Mouse (Mus musculus) thymus, postnatal 36 days (tissue): ENCODE measurements around the gene Rpl38.
"Not testable (repeated sequence)": the region's sequence is repeated elsewhere in the genome, so short reads cannot be mapped to it uniquely, and the experiment has no call there.

Experiments used
- DNase-seq, 2 experiments: peaks; one replicate each; pipeline ENCODE4 v3.0.0; 2022; ENCODE audit warnings: mixed read lengths in 2 of 2

Gene Rpl38

GRCm38 (mm10) chr11:114657737-114658136, 10.6 kb upstream of the Rpl38 start:
- peak; percentile 58 to 64 for DNase-seq

GRCm38 (mm10) chr11:114662161-114662560, 6.2 kb upstream of the Rpl38 start:
- no peak for DNase-seq

- peak; percentile 58 to 65 for DNase-seq
Measured at GRCm38 (mm10) chr11:114662746-114663362, 5.5 kb upstream of the Rpl38 start.

DNA sequence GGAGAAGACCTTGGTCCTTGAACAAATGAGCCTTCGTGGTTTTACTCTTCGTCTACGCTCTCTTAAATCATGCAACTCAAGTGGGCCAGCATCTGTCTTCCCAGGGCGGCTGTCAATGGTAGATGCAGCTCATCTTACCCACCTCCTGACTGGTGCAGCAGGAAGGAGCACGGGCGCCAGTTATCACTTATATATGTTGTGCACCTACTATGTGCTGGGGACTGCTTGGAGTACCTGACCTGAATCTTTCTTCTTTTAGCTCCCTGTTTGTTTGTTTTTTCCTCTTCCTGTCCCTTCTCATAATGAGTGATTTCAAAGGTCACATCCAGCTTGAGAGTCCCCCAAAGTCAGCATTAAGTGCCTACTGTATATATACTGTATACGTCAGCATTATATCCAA, 4.2 kb upstream of the Rpl38 start:
- no peak for DNase-seq

DNA sequence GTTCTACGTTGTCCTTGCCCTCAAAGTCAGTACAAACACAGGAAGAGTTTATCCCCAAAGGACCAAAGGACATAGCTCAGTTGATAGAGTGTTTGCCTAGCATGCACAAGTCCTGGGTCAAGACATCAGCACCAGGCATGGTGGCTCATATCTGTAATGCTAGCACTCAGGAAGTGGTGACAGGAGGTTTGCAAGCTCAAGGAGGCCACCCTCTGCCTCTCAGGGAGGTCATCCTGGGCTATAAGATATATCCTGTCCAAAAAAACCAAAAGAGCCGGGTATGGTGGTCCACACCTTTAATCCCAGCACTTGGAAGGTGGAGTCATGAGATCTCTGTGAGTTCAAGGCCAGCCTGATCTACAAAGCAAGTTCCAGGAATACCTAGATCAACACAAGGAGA, 2.9 kb upstream of the Rpl38 start:
- DNase-seq: no peak

GRCm38 (mm10) chr11:114666786-114667185, 1.5 kb upstream of the Rpl38 start:
- DNase-seq: no peak

- DNase-seq: peak in 1 of 2 experiments; percentile 40
Measured at GRCm38 (mm10) chr11:114667236-114667931, 940 bp upstream of the Rpl38 start.

DNA sequence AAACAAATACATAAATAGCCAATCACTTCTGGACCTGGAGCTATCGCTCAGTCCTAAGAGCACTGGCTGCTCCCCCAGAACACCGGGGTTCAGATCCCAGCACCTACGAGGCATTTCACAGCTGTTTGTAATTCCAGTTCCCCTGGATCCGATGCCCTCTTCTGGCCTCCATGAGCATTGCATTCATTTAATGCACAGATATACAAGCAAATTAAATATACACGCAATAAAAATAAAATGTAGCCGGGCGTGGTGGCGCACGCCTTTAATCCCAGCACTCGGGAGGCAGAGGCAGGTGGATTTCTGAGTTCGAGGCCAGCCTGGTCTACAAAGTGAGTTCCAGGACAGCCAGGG, 415 bp upstream of the Rpl38 start:
- peak; percentile 50 for DNase-seq

GRCm38 (mm10) chr11:114668741-114669623, 658 bp downstream of the Rpl38 start:
- peak; percentile 70 to 80 for DNase-seq

DNA sequence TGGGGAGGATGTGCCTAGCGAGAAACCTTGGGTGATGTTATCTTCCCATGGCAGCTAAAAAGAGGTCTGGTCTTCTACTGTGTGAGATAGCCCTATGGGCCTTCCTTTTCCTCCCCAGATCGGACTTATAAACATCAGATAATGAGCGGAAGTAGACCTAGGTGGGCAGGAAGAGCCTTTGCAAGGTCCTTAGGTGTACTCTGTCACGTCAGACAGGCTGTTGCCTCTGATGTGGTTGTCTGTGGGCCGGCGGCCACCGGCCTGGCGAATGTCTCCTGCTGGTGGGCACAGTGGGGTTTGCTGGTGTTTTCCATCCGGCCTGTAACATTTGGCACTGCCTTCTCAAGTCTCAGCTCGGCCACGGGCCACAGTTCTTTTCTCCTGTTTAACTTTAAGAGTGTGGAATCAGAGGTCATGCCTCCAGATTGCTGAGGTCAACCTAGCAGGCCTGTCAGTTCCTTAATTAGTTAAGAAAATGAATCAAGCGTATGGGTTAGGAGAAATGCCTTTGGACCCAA, 1.4 kb downstream of the Rpl38 start:
- no peak for DNase-seq

DNA sequence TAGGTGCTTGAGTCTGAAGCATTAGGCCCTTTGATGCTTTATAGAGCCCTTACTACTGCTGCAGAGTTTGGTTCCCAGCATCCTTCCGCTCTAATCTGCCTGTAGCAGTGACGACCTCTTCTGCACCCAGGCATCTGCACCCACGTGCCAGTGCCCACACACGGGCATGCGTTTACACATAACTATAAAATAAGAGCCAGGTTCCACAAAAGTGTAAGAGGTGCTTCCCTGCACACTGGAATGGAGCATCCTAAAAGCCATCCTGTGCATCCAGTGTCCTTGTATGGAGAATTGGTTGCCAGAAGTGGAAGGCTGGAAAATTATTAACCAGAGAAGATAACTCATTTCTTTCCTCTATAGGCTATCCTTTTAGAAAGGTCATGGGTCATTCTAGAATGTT, 2.8 kb downstream of the Rpl38 start:
- no peak for DNase-seq

GRCm38 (mm10) chr11:114672794-114673718, 4.7 kb downstream of the Rpl38 start:
- peak; percentile 47 to 48 for DNase-seq

GRCm38 (mm10) chr11:114673719-114674050, 5.4 kb downstream of the Rpl38 start:
- no peak for DNase-seq

DNA sequence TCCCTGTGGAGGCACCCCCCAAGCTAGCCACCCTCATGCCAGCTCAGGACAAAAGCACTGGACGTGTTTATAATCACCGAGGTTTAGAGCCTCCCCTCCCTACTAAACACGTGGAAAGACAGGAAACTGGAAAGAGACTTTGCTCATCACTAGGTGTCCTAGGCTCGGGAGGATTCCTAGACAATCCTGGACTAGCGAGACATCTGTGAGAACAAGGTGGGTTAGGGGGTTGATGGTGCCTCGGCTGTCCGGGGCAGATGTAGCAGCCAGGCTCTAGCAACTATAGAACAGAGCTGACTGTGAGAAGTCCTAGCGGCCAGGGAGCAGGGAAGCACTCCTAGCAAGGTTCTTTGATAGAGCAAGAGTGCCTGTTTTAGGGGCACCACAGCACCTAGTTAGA, 5.9 kb downstream of the Rpl38 start:
- no peak for DNase-seq

- DNase-seq: not testable (repeated sequence)
Measured at GRCm38 (mm10) chr11:114674796-114675195, 6.5 kb downstream of the Rpl38 start.

DNA sequence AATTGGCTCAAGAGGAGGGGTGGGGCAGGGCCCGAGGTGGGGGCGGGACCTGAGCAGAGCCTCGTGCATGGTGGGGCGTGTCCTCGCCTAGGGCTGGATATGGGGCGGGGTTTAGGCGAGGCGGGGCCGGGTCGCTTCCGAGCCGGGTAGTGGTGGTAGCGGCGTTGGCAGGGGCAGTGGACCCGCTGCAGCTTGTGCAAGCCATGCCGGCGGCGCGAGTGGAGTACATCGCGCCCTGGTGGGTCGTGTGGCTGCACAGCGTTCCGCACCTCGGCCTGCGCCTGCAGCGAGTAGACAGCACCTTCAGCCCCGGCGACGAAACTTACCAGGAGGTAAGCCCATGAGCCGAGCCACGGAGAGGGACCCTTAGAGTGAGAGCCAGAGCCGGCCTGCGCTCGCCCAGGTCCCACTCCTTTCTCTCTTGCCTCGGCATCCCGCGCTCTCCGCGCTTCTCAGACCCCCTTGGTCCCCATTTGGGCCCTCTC, 7.1 kb downstream of the Rpl38 start, which contains the start of gene Ttyh2:
Gene Ttyh2, plus strand, starts transcription at position 91 of the 485 bp plus-strand sequence.
- peak; percentile 48 to 58 for DNase-seq

GRCm38 (mm10) chr11:114675826-114676401, 7.6 kb downstream of the Rpl38 start:
- DNase-seq: peak in 1 of 2 experiments; percentile 28

- DNase-seq: no peak
Measured at GRCm38 (mm10) chr11:114676431-114676830, 8.1 kb downstream of the Rpl38 start.

DNA sequence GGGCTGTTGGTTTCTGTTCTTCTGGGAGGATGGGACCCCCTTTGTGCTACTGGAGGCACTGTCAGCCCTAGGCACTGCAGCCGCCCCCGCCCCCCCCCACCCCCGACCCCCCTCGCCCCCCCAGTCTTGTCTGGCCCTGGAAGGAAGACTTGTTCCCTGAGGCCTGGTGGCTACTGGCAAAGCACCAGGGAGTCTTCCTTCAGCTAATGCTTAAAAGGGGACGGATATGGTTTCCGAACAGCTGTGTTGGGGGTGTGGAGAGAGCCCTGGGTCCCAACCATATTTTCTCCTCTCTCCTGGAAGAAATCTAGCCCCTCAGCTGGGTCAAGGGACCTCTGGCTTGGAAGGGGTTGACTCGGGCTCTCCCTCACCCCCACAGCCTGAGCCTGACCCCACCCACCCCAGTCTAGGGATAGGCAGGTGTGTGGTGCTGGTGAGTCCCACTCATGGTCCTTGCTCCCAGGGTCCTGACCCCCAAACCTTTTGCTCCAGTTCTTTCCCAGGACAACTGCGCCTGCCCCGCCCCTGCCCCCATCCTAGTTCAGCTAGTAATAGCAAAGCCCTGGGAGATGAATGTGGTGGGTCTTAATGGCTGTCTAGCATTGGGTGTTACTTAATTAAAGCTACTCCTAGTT, 8.7 kb downstream of the Rpl38 start:
- DNase-seq: no peak

DNA sequence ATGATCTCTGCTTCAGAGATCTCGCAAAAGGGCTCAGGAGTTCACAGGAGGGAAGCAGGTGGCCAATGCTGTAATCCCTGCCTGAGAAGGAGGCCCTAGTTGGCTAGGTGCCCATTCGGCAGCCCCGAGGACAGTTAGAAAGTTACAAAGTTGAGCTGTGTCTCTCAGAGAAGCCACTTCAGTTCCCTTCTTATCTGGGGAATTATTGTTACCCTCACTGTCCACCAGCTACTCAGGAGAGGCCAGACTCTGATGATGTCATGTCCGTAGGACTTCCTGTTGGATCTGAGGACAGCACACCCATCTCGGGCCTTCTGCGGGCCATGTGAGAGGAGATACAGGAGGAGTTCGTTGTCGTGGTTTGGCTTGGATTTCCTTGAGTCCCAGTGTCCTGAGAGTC, 11.3 kb downstream of the Rpl38 start:
- DNase-seq: no peak

DNA sequence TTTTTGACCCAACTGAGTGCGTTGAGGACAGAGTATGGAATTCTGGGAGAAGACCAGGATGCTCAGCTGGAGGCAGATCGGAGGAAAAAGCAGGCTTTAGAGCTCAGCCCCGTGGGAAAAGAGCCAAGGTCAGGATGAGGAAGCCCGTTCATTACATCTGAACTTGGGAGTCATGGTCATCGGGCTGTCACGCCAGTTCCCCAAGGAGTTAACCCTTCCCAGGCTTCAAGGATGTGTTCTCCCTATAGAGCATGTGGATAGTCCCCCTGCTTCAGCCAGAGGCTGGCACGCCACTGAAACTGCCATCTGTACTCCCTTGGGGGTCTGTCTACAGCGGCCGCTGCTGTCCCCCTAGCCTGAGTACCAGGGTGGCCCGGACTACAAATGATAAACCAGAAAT, 12.0 kb downstream of the Rpl38 start:
- DNase-seq: no peak
